Mouse (Mus musculus) adrenal gland, postnatal 25 days (tissue): ENCODE results near the gene Mab21l1. TPM values are rescaled to one million over a fixed set of nuclear protein-coding genes. Genes with fewer than 3 reads are reported as not detected.

Source experiments
- DNase-seq: peaks from one replicate; pipeline ENCODE4 v3.0.0; 2021; ENCODE audit warnings: mixed read lengths
- total RNA-seq: library from RNA; stranded (reverse); gene quantifications from 2 replicates; pipeline ENCODE4 v1.2.3, GENCODE M21; 2021

Mab21l1 gene
- total RNA-seq, 1 experiment from 2014 or later, result 1.9 TPM

DNA sequence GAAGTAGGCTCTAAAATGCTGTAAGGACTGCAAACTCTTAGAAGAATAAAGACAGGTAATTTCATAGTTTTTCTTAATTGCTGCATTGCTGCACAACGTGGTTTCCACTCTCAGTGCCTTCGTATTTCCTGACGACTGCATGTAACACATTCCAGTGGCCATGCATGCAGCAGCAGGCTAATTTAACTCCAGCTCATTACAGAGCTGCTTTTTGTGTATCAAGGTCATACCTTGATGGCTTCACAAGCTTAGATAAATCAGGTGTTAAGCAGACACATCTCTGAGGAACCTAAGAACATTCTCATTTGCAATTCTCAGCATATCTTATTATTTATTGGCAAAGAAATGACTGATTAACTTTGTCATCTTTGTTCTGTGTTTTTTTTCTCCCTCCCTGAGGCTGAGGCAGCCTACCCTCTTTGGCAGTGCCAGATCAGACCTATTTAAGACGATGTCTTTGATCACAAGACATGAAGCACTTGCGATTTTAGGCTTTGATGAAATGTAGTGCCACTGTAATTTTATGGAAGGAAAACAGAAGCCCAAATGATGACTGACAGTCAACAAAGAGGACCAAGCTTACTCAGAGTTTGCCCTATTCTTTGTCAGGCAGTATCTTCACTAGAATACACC is 32.8 kb downstream of the Mab21l1 start:
- no peak for DNase-seq

DNA sequence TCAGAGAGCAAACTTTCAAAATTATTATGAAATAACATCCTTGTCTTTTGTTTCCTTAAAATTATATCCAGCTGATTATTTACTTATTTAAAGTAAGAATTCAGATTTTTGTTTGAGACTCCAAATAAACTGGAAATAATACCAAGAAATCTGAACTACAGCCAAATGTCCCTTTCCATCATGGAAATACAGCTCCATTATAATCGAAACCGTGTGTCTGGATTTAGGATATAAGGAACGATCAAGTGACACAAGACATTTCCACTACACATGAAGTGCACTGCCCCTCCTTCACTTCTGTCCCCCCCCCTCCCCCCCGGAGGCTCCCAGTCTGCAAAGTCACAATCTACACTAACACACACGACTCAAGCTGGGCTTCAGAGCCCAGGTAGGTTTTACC is 33.8 kb downstream of the Mab21l1 start:
- no peak for DNase-seq

DNA sequence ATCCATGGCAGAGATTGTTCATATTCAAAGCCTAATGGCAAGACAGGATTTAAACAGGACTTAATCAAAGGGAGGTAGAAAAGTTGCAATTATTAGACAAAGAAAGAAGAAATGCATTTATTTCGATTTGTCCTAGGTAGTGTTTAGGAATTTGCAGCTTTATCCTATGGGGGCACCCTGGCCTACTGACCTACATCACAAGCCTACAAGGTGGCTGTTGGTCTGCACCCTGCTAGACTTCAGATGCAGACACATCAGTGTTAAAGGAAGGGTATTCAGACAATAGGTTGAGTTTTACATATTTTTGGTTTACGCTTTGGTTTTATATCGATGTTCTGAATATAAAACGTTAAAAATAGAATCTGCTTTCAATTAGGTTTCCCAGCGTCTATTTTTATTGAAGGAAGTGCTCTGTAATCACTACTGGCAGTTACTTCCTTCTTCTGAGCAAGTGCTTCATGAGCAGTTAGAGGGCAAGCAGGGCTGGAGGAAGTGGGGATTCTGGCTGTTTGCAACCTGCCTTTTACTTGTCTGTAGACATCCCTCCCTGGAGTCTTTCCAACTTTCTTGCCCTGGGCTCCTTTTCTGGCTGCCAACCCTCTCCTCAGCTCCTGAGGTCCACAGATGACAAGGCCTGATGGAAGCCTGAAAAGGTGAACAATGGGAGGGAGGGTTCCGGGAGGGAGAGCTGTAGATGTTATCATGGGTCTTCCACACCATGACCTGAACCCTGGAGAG is 34.5 kb downstream of the Mab21l1 start:
- no peak for DNase-seq

- no peak for DNase-seq
These were observed 35.8 kb downstream of the Mab21l1 start for GRCm38 (mm10) chr3:55818082-55818481.

DNA sequence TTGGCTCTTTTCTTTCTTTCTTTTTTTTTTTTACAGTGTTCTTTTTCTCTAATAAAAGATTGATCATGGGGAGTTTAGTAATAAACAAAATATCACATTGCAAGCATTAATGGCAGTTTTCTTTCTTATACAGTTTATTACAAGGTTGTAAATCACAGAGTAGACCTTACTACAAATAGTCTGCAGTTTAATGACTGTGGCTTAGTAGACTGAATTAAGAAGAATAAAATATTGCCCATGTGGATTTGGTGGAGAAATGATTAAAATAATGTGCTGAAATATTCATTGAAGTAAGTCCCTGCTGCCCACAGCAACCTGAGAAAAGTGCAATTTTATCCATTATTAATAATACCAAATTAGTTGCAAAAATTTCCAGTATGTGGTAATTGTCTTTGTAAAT is 37.3 kb downstream of the Mab21l1 start:
- no peak for DNase-seq

GRCm38 (mm10) chr3:55824864-55825263 is 42.6 kb downstream of the Mab21l1 start:
- no peak for DNase-seq

DNA sequence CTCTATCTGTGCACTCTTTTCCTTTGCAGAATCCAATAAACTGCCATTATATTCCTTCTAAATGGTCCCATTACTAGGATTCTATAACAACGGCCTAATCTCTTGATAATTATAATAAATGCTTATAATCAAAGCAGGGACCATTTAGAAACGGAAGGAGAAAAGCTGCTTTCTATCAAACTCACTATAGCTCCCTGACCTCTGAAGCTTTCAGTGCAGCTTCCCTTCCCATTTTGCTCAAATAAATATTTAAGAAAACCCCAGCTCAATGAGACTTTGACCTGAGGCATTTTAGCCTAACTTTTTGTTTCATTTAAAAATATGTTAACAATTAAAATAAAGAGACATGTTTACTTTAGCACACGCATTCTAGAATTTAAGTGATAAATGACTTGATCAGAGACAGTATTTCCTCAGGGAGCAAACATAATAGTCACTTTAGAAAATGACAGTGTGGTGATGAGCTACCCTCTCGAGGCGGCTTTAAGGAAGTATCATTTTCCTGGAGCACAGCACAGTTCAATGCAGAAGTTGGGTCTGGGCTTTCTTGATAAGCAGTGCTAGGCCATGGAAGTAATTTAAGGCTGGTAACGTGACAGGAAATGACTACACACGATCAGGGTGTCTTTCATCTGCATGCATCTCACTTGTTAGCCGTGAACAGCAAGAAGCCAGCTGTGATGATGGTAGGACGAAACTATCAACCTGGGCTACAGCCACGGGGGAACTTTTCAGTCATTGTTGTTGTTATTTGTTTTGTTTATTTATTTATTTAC is 46.4 kb downstream of the Mab21l1 start:
- no peak for DNase-seq

- DNase-seq, result no peak
These were observed 47.9 kb downstream of the Mab21l1 start for GRCm38 (mm10) chr3:55830226-55830625.
